Mouse (Mus musculus): ENCODE results near the gene Ebf3. TPM values are rescaled to one million over a fixed set of nuclear protein-coding genes. Genes with fewer than 3 reads are reported as not detected.

Ebf3 gene
- total RNA-seq, 4 experiments from 2014 or later = 1.2 to 4.9 (median 2.8) TPM

DNA sequence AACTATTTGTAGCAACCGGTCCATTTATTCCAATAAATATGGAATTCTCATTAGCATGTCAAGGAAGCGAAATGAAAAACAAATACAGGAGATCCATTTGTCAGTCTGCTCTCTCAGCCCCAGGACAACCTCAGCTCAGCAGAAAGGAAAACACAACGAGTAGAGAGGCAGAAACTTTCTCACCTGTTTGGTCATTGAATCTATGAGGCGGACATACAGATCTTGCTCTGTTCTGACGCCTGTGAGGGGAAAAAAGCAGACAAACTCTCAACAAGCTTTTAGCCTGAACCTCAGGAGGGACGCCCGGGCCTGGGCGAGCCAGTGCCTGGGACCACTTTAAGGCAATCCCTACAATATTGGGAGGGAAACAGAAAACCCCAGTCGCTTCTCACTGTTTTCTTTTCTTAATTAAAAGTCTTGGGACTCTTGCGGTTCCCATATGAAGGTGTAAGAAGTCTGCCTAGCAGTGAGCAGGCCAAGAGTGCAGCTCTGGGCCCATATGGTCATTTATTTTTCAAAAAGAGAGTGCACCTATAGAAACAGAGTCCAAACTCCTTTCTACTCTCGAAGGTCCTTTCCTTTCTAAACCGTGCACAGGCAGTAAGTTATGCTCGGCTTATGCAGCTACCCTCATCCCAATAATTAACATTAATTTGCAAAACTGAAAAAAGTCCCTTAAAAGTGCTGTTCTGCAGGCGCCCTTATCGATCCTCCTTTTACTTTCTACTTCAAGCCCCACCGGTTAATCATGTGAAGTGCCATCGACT lies 1.9 kb downstream of the Ebf3 start:
- no peak for DNase-seq

DNA sequence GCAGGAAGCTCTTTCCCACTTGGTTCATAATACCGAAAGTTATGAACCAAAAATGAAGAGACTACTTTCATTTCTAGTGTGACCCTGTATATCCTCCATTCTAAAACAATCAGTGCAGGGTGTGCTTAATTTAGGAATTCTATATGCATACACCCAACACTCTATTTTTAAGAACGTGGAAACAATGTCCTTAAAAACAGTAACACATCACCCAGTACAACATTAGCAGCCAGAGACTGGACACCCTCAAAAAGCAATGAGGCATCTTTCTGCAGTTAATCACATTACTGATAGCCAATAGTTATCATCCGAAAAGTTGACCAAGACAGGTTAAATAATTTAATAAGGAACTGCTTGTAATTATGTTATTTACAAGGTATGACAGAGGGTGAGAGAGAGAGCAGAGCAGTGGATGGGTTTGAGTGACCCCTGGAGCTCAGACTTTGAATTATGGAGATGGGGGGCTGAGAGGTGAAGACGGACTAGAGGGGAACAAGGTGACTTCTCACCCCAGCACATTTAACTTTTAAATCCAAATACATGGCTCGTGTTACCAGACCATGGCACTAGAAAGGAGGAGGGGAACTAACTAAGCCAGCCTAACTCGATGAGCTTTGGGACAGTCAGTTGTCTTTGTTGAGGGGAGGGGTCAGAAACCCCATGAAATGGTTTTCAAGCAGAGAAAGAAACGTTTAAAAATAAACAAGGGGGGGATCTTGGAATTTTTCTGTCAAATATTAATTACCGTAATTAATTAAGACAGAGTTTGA lies 2.7 kb downstream of the Ebf3 start:
- DNase-seq = no peak

DNA sequence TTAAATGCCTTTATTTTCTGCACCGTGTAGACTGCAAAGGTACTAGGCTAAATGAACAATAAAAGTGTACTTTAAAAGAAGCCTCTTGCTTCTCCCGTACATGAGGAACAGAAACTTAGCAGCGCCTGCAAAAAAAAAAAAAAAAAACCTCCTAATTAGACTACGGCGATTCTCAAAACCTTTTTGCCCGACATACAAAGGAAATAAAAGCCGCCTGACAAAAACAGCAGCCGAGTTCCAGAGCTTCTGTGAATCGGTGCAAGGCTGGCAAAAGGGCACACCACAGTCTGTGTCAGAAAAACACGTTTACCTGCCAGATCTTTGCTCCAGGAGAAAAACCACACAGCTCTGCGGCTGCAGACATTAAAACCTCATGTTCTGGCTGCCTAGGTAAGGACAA lies 3.4 kb downstream of the Ebf3 start:
- no peak for DNase-seq

DNA sequence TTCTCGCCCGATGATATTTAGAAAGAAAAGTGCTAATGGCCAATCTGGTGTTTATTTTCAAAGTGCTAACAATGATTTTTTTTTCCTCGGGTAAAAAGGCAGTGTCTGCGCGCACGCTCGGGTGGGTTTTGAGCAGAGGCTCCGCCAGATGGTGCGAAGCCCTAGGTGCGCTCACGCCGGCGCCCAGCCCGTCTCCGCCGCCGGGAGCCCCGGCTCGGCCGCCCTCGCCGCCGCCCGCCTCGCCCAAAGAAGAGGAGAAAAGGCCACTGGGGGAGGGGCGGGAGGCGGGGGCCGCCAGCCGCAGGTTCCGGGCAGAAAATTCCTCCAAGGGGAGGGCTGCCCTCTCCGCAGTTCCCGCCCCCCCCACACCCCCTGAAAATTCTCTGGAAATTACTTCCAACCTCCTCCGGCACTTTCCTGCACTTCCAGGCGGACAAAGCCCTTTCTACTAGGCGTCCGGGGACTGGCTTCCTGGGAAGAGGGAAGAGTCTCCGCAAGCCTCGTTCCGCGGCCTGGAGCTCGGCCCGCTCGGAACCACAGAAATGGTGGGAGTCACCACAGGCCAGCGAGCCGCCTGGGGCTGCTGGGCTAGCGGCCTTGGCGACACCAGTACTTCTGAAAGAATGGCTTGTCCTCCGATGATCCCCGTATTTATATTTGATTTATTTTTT lies 4.0 kb downstream of the Ebf3 start:
- DNase-seq = no peak

DNA sequence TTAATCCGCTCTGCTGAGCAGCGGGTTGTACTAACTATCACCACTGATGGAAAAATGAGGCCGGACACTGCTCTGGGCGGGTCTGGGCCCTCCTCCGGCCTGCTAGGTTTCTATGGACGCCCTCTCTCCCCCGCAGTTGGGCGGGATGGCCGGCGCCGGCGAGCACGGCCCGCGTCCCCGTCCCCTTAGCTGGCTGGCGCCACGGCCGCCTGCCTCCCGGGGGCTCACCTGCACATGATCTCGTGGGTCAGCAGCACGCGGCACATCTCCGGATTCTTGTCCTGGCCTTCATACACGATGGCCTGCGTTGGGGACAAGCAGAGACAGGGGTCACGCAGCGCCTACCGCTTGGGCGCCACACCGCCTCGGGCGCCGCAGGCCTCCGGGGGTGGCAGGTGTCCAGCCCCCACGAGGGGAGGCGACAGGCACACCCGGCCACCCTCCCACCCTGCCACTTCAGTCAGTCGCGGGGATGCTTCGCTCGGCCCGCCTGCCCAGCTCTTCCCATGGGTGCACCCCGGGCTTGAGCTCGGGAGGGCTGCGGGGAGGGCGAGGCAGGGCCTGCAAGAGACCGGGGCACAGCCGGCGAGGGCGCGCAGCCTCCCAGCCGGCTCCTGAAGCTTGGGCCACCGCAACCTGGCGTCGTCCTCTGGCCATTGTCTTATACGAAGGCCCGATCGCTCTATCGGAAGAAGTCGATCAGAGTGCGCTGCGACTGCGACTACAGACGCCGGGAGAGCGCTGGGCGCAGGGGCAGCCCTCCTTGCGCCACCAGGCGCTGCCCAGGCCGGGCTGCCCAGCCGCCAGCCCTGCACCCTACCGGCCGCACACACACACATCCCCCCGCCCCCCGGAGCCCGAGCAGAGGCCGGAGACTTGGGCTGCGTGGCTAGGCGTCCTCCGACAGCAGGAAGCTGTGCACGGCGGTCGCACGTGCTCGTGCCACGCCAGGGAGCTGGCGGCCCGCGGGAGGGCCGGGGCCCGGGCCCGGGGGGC lies 4.9 kb downstream of the Ebf3 start:
- DNase-seq = no peak

DNA sequence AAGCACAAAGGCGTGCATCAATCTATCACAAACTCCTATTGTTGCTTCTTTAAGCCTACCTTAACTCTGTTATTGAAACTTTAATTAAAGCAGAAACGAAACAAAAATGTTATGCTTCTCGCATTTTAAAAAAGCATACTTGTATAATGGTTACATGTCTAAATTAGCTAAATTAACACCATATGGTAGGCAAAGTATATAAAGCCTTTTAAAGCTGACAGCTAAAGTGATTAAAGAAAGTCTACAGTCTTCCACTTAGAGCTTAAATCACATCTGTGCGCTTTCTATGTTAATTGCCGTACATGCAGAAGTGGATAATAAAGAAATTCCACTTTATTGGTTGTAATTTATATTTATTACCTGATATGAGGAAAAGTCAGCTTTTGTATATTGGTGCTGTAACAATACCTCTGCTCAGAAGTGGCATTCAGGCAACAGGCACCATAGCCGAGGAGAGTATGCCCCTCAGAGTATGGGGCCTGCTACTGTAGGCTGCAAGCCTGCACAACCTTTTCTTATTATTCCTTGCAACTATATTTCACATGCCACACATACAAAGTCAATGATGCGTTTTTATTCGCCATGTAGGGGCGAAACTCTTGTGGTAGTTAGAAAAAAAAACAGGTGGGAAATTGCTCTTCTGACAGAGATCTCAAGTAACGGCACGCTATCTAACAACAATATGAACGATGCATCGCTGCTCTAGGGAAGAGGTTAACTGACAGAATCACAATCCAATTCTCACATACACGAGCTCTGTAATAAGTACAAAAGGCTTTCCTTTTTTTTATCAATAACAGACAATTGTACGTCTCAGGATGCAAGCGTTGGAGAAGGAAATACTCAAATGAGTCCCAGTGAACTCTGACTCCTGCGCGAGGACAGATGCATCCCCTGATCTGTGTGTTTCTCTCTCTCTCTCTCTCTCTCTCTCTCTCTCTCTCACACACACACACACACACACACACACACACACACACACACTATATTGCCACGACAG lies 5.9 kb downstream of the Ebf3 start:
- no peak for DNase-seq

DNA sequence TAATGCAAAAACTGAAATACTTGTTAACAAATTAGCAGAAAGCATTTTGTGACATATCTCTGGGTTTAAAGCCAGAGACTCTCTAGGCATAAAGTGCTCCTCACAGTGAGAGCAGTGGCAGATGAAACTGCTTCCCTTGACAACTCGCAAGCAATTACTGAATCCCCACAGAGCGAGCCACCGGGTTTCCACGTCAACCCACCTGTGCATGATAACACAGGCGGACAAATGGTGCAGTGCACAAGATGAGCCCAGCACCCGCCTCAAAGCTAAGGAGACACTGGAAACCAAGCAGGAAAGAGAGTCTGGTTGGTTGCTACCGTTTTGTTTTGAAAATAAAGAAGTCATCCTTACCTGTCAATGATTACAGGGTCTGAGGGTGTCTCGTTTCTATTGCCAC lies 7.1 kb downstream of the Ebf3 start:
- no peak for DNase-seq

DNA sequence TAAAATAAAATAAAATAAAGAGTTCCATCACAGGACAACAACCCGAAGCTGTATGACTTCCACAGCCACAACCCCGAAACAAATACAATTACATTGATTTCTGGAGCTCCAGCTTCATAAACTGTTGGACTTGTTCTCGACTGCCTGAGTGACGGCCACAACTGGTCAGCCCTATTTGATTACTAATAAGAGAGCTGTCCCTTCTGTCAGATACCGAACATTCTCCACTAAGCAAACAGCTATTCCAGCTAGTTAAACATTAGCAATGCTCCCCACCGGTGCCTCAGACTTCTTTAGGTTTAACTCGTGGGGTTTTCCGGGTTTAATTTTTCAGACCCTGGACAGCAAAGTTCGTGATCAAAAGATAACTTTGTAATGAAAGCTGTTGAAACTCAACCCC lies 8.1 kb downstream of the Ebf3 start:
- no peak for DNase-seq

DNA sequence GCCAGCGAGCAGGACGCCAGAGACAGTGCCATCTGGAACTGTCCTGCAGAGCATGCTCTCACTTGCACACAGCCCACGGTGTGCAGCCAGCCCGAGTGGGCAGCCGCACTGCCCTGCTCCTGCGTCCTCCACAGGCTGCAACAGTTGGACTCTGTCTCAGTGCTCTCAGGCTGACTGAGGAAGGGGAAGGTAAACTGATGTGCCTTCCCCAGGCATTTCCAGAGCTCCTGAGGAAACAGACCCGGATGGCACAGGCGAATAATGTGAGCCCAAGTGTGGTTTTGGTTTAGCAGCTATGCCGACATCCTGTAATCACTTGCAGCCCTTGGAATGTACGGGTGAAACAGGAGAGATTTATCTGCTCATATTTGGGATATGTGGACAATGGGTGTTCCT lies 10.5 kb downstream of the Ebf3 start:
- DNase-seq = no peak

DNA sequence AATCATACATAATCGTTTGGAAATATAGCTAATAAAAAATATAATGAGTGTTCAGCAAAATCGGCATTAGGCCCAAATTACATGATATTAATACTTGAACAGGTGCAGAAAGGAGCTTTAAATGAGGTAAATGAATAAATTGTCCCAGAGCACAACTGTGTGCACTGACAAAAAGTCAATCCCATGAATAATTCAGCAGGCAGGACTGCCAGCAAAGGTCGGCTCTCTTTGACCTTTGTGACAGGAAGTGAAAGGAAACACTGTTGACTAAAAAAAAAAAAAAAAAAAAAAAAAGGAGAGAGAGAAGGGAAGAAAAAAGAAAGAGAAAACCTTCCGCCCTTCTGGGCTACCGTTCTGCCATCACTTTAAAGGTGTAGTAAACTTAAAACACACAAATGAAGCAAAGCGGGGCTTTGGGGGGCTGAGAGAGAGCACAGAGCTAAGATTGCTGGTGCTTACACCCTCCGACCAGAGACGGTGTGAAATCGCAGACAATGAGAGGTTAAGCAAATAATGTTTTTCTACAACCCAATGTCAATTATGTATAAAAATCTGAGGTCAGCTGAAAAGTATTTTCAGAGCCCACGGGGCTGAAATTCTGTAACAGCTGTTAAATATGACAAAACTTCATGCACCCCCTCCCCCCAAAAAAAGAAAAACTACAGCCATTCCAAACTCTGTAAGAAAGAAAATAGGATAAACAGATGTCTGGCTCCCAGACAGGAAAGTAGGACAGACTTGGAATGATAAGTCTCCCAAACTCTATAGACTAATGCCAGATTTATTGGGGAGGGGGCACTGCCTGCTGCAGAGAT lies 11.1 kb downstream of the Ebf3 start:
- no peak for DNase-seq

DNA sequence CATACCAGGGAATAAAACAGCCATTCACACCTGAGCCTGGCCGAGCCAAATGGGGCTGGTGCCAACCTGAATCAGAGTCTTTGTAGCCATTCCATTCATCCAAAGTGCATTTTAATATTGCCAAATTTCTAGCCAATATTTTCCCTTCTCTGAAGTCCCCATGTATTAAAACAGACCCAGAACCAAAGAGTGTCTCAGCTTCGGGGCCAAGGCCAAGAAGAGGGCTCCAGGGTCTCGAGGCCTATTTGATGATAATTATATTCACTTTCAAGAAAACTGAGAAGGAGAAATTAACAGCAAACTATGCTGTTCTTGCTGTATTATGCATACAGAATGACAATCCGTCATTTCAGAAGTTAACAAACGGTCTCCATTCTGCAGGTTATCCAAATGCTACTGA lies 12.1 kb downstream of the Ebf3 start:
- DNase-seq = no peak

DNA sequence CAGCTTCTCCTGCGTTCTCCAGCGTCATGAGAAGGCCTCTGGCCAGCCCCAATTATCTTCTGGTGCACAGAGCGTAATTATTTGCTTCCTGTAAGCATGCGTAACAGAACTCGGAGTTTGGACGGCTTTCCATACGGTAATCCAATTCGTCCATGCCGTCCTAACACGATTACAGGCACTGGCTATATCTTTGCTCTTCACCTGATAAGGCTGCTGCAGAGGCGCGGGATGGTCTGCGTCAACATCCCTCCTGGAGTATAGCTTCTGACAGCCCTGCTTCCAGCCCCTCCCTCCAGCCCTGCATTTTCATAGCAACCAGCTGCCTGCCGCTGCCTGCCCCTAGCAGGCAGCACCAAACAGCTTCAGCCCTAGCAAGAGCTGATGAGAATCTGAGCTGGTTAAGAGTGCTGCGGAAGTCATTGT lies 12.9 kb downstream of the Ebf3 start:
- DNase-seq = no peak

DNA sequence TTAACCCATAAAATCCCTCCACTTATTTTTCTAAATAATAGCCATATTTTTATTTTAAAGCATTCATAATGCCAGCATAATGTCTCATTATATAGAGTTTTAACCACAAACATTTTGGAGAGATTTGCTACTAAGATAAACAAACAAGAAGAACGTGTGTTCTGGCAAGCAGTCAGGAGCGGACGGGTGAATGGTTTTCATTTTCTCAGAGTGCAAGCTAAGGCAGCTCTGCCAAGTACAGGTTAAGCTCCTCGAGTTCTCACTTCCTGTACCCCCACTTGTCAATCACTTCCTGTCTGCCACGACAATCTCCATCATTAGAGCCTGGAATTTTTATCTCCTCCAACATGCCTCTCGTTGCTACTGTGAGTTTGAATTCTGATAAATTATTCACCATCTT lies 13.4 kb downstream of the Ebf3 start:
- no peak for DNase-seq

DNA sequence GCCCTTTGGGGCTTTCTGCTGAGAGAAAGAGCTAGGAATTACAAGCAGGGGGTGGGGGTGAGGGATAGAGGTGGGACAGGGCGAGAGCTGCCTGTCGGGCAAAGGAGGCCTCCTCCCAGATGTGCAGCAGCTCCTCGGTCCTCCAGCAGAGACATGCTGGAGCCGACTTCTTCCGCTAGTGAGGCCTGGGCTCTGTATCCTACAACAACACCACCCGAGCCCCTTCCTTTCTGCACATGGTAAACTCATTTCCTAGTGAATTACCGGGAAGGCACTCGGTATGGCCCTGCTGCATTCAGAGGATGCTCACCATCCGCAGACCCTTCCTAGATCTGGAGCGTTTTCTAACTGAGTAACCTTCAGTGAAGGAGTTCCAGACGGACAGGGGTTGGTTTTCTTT lies 14.1 kb downstream of the Ebf3 start:
- no peak for DNase-seq

DNA sequence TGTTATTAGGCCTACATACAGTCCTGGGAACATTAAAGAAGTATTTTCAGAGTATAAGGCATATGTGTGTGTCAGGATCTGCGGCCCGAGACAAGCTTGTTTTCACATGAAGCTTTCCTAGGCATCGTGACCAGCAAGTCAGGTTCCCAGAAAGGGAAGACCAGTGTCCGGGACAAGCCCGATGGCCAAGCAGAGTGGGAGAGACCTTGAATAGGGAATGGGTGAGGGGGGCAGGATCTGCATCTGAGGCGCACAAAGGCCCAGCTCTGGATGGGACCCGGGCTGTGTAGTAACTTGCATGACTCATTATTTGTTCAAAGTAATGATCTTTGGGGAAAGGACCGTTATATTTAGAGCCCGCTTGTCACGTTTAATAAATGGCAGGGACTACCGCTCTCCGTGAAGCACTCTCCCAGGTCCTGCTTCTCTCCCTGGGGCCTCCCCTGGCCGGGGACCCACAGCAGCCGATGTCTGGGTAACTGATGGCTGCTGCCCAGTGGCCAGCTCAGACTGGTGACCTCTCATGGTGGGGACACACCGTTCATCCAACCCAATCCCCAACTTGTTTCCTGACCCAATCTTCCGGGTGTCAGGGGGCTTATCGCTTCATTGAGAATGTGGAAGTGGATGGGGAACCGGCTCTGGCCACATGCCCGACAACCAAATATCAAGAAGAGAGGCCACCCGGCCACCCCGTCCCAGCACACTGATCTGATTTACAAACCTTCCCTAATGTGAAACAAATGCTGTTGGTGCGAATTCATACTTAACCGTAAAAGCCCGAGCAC lies 16.5 kb downstream of the Ebf3 start:
- no peak for DNase-seq

DNA sequence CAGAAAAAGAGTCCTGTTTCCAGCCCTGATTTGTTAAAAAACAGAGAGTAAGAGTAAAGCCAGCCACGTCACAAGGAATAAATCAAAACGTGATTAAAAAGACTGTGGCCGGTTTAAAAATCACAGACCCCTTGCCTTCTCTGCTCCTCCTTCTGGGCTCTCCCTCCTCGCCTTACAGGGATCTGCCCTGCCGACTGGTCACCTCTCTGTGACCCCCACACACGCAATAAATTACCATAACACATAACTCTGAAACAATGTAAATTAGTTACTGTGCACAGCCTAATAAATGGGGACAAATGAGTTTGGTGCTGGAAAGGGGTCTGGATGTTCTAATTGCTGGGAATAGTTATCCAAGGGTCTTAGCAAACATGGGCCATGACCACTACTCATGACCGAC lies 17.1 kb downstream of the Ebf3 start:
- no peak for DNase-seq

DNA sequence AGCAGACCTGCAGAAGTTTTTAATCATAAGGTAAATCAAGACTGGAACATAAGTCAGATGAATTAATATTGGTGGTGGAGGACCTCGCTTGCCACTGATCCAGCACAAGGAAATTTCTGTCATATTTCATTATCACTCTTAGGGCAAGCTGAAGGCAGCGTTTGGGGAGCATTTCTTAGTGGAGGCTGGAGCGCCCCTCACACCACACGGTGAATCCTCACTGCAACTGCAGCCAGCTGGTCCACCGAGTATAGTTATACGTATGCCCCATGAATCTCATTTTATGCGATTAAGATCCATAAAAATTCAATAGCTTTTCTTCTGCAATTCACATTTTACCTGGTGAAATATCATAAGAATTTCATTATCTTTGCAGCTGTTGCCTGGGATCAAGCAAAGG lies 18.6 kb downstream of the Ebf3 start:
- DNase-seq = no peak

DNA sequence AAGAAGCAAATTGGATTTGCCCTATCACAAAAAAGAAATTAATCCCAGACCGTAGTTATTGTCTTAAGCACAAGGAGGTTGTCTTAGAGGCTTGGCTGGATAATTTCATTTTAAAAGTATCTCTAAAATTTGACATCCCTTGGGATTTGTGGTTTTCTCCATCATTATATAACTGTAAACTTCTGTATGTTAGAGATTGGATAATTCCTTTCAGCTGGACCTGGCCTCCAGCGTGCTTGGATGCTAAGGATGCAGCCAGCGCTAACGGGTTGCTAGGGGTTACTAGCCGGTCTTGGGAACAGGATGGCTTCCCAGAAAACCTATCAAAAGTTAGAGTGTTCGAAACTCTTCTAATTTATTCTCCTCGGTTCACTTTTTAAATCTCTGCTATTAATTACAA lies 19.8 kb downstream of the Ebf3 start:
- DNase-seq = no peak

DNA sequence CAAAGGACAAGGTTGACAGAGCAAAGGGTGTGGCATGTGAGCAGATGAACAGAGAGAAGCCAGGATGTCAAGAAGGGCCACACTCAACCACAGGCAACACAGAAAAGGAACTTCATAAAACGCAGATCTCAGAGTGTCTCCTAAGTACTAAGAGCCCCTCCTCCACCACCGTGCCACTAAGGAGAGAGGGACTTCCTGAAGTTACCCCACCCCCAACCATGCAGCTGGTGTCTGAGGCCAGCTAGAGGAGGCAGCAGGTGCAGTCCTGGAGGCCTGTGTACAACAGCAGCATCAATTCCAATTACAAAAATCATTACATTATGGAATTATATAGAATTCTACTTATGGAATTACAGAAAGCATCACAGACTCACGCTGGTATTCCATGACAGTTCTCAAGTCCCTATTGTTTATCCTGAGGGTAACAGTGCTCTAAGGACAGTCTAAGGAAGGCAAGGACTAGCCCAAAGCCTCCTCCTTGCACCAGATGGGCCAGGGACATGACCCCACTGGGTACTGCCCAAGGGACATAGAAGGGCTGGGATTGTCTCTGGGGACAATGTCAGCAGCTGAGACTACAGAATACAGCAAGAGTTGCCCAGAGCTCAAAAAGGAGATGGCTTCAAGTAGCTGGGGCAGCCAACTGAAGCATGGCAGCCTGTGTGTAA lies 24.8 kb downstream of the Ebf3 start:
- DNase-seq = no peak

Measured in adrenal gland, adult 8-10 months (tissue).